Mouse (Mus musculus) stomach, embryonic 16.5 days (tissue): ENCODE results near the gene Idh3a. TPM values are rescaled to one million over a fixed set of nuclear protein-coding genes. Genes with fewer than 3 reads are reported as not detected.

Experiments
- ATAC-seq: fragments of 200-750 bp; cut with Nextera tagmentation; 2 replicates; pipeline ENCODE4 v1.8.0; 2017; ENCODE audit warnings: moderate number of reproducible peaks, moderate TSS enrichment; ENCODE audit not compliant: insufficient read depth, low FRiP score
- H3K27ac ChIP-seq: fragments of 300-500 bp; sonication (generic); 2 replicates; pipeline ENCODE4 v1.5.1; 2014; ENCODE audit warnings: low read length
- H3K27me3 ChIP-seq: fragments of 300-500 bp; sonication (generic); 2 replicates; pipeline ENCODE4 v1.6.1; 2014; ENCODE audit warnings: low read length, control low read depth, mixed read lengths; ENCODE audit not compliant: control insufficient read depth, insufficient read depth
- H3K36me3 ChIP-seq: fragments of 300-500 bp; sonication (generic); 2 replicates; pipeline ENCODE4 v1.6.1; 2014; ENCODE audit warnings: low read length; ENCODE audit not compliant: control insufficient read depth, insufficient read depth
- H3K4me1 ChIP-seq: fragments of 300-500 bp; sonication (generic); 2 replicates; pipeline ENCODE4 v1.6.1; 2014; ENCODE audit warnings: low read length, control low read depth, mixed read lengths; ENCODE audit not compliant: control insufficient read depth, insufficient read depth
- H3K4me2 ChIP-seq: fragments of 300-500 bp; sonication (generic); 2 replicates; pipeline ENCODE4 v1.6.1; 2014; ENCODE audit warnings: low read depth, low read length, mixed read lengths
- H3K4me3 ChIP-seq: fragments of 300-500 bp; sonication (generic); replicated peaks from 2 replicates; pipeline ENCODE4 v1.5.1; 2014; ENCODE audit warnings: mild to moderate bottlenecking, low read length
- H3K9ac ChIP-seq: fragments of 300-500 bp; sonication (generic); 2 replicates; pipeline ENCODE4 v1.6.1; 2014; ENCODE audit warnings: low read length
- H3K9me3 ChIP-seq: fragments of 300-500 bp; sonication (generic); replicated peaks from 2 replicates; pipeline ENCODE4 v1.6.1; 2016; ENCODE audit warnings: low read length, control low read depth; ENCODE audit not compliant: control insufficient read depth
- WGBS: fragments of 180-500 bp; shearing (Covaris S2); extraction: QIAGEN DNeasy Blood & Tissue Kit; methylation state at CpG from one replicate; pipeline ENCODE4 v1.1.7; 2014; 5-methylcytosine and 5-hydroxymethylcytosine counted together
- polyA plus RNA-seq: library from polyadenylated mRNA; unstranded; fragments of >200 nt; fragmentation: Nextera tagmentation; extraction: Ambion mirVana; gene quantifications from 2 replicates; pipeline ENCODE4 v1.2.1, GENCODE M21; 2015

The Idh3a gene
- polyA plus RNA-seq, 1 experiment from 2014 or later = 146 TPM

DNA sequence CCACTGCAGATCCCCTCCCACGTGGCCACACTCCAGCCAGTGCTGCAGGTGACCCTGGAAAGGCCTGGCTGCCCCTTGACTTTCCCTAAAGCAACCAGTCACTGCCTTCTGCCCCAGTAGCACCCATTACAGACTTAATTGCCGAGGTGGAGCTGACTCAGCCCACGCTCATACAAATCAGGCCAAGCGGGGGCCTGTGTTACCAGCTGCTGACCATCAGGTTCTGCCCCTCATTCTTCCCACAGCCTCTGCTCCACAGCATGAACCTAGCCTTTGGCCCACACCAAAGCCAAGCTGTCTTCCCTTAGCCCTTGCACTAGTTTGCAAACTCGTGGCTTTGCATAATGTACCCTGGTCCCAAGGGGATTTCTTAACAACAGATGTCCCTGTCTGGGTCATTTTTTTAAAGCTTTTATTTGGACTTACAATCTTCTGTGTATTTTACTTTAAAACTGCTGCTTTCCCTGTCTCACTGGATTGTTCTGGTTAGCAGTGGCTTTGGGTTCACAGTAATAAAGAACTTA, 18.1 kb downstream of the Idh3a start:
- H3K27ac ChIP-seq = no peak overlapping the region
- H3K4me2 ChIP-seq = no peak overlapping the region
- whole genome bisulfite sequencing = 76% methylated on average over 5 of the region's 5 CpGs
- no peak overlapping the region for H3K4me3 ChIP-seq
- no peak for ATAC-seq
- no peaks in the 10 kb centered on the region for H3K27me3 ChIP-seq
- peaks cover 9% of the 10 kb centered on the region for H3K36me3 ChIP-seq
- H3K4me1 ChIP-seq = no peaks in the 10 kb centered on the region
- H3K9ac ChIP-seq = no peak overlapping the region
- no peaks in the 10 kb centered on the region for H3K9me3 ChIP-seq

DNA sequence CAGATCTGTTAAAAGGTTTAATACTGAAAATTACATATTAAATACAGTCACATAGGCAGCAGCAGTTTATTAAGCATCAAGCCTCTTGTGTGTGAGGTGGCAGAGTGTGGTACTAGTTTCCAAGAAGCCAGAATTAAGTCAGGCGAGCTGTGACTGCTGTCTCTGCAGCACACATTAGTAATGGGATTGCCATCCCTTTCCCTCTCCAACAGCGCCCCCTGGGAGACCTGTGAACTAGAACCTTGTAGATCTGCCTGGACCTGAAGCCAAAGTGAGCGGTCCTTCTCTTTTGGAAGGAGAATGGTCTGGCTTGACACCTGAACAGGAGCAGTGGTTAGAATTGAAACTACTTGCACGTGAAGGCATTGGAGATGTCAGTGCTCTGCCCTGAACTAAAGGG, 18.8 kb downstream of the Idh3a start:
- H3K4me3 ChIP-seq = no peak overlapping the region
- ATAC-seq = no peak
- H3K9me3 ChIP-seq = no peaks in the 10 kb centered on the region
- H3K4me1 ChIP-seq = no peaks in the 10 kb centered on the region
- H3K4me2 ChIP-seq = no peak overlapping the region
- no peaks in the 10 kb centered on the region for H3K27me3 ChIP-seq
- H3K27ac ChIP-seq = no peak overlapping the region
- WGBS = 65% methylated on average over 4 of the region's 4 CpGs
- H3K36me3 ChIP-seq = peaks cover 5% of the 10 kb centered on the region; the same call in 1 of the 2 replicates
- H3K9ac ChIP-seq = no peak overlapping the region

GRCm38 (mm10) chr9:54612781-54613191, 26.7 kb downstream of the Idh3a start:
- ATAC-seq = peak; percentile 57; the same call in 1 of the 2 replicates
- H3K4me2 ChIP-seq = no peak overlapping the region
- H3K4me1 ChIP-seq = no peaks in the 10 kb centered on the region
- no peaks in the 10 kb centered on the region for H3K36me3 ChIP-seq
- no peaks in the 10 kb centered on the region for H3K27me3 ChIP-seq
- no peak overlapping the region for H3K4me3 ChIP-seq
- WGBS = 71% methylated on average over 5 of the region's 5 CpGs
- H3K9me3 ChIP-seq = no peaks in the 10 kb centered on the region
- peak overlapping the region; percentile 48 for H3K27ac ChIP-seq
- no peak overlapping the region for H3K9ac ChIP-seq

DNA sequence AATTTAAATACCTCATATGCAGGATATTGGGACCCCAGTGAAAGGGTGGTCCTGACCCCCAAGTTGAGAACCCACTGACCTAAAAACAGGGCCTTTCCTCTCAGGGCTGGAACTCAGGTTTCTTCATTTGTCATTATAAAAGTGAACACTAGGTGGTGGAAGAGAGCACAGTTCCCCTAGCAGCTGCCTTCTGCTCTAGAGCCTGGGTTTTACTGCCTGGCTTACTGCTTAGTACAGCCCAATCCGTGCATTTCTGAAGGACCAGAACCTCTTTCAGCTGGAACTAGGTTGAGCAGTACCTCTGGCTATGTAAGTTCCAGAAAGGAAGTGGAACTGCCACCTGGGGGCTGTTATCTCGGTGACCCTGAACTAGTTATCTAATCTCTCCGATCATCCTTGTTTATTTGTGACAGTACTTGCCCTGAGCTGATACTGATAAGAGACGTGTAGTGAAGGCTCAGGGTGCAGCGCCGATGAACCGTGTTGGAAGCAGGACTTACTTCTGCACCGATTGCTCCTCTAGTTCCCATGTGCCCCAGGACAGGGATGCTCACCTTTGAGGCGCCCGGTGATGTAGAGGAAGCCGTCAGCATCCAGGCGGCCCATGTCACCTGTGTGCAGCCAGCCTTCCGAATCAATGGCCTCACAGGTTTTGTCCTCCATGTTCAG, 28.2 kb downstream of the Idh3a start:
- H3K4me3 ChIP-seq = no peak overlapping the region
- H3K9ac ChIP-seq = no peak overlapping the region
- no peaks in the 10 kb centered on the region for H3K9me3 ChIP-seq
- 42% methylated on average over 13 of the region's 13 CpGs for WGBS
- H3K27ac ChIP-seq = no peak overlapping the region
- no peaks in the 10 kb centered on the region for H3K4me1 ChIP-seq
- H3K4me2 ChIP-seq = no peak overlapping the region
- no peaks in the 10 kb centered on the region for H3K27me3 ChIP-seq
- no peaks in the 10 kb centered on the region for H3K36me3 ChIP-seq
- peak; percentile 27; the same call in 1 of the 2 replicates for ATAC-seq

DNA sequence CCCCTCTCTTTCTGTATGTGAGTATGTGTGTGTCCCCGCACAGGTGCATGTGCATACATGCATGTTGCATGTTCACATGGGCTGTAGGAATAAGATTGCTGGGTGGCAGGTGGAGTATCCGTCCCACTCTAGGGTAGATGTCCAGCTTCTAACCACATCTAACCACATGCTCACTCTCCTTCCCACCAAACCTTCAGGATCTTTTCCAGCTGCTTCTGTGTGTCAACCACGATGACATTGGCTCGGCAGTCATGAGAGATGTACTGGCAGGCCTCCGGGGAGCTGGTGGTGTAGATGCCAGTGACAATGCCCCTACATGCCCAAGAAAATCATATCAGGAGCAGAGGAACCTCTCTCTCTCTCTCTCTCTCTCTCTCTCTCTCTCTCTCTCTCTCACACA, 41.1 kb downstream of the Idh3a start:
- Histone ChIP-seq H3K4me2 (no peak overlapping the region), H3K36me3 (no peaks in the 10 kb centered on the region), H3K9ac (no peak overlapping the region), H3K4me1 (no peaks in the 10 kb centered on the region), H3K9me3 (no peaks in the 10 kb centered on the region), H3K4me3 (no peak overlapping the region), H3K27me3 (no peaks in the 10 kb centered on the region), H3K27ac (no peak overlapping the region)
- no peak for ATAC-seq
- WGBS = 93% methylated on average over 5 of the region's 5 CpGs

- Histone ChIP-seq H3K9me3 (peaks cover 3% of the 10 kb centered on the region; the same call in 1 of the 2 replicates), H3K4me3 (no peak overlapping the region), H3K4me1 (no peaks in the 10 kb centered on the region), H3K27ac (no peak overlapping the region), H3K4me2 (no peak overlapping the region), H3K9ac (no peak overlapping the region), H3K27me3 (no peaks in the 10 kb centered on the region), H3K36me3 (no peaks in the 10 kb centered on the region)
- no peak for ATAC-seq
- WGBS = 80% methylated on average over 4 of the region's 4 CpGs
Observed at GRCm38 (mm10) chr9:54628752-54629151, 42.6 kb downstream of the Idh3a start.

- no peak for ATAC-seq
- 86% methylated on average over 5 of the region's 5 CpGs for WGBS
- no peak overlapping the region for H3K4me2 ChIP-seq
- no peaks in the 10 kb centered on the region for H3K27me3 ChIP-seq
- H3K27ac ChIP-seq = no peak overlapping the region
- no peaks in the 10 kb centered on the region for H3K36me3 ChIP-seq
- H3K4me3 ChIP-seq = no peak overlapping the region
- no peak overlapping the region for H3K9ac ChIP-seq
- H3K4me1 ChIP-seq = no peaks in the 10 kb centered on the region
- peaks cover 3% of the 10 kb centered on the region; the same call in 1 of the 2 replicates for H3K9me3 ChIP-seq
Observed at GRCm38 (mm10) chr9:54629613-54630261, 43.6 kb downstream of the Idh3a start.

DNA sequence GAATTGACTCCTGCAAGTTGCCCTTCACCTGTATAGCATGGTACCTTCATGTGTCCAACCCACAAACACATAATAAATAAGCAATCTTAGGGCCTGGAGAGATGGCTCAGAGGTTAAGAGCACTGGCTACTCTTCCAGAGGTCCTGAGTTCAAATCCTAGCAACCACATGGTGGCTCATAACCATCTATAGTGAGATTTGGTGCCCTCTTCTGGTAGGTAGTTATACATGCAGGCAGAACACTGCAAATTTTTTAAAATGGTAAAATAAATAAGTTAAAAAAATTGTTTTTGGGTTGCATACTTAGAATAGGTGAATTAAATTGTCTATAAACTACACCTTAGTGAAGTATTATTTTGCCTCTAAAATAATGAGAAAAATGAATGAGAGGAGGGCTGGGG, 44.8 kb downstream of the Idh3a start:
- Histone ChIP-seq H3K4me3 (no peak overlapping the region), H3K36me3 (no peaks in the 10 kb centered on the region), H3K4me2 (no peak overlapping the region), H3K27ac (no peak overlapping the region), H3K9me3 (peaks cover 3% of the 10 kb centered on the region; the same call in 1 of the 2 replicates), H3K27me3 (no peaks in the 10 kb centered on the region), H3K9ac (no peak overlapping the region), H3K4me1 (no peaks in the 10 kb centered on the region)
- no peak for ATAC-seq

- no peaks in the 10 kb centered on the region; the same call in 1 of the 2 replicates for H3K4me1 ChIP-seq
- no peak for ATAC-seq
- no peak overlapping the region for H3K4me3 ChIP-seq
- no peak overlapping the region for H3K9ac ChIP-seq
- no peak overlapping the region for H3K27ac ChIP-seq
- H3K9me3 ChIP-seq = peaks cover 3% of the 10 kb centered on the region; the same call in 1 of the 2 replicates
- H3K4me2 ChIP-seq = no peak overlapping the region
- 57% methylated on average over 2 of the region's 2 CpGs for WGBS
- H3K36me3 ChIP-seq = no peaks in the 10 kb centered on the region
- no peaks in the 10 kb centered on the region for H3K27me3 ChIP-seq
Observed at GRCm38 (mm10) chr9:54633401-54633800, 47.3 kb downstream of the Idh3a start.
